Mouse (Mus musculus): ENCODE data around the gene Gm20604. TPM values are rescaled to one million over a fixed set of nuclear protein-coding genes. Genes with fewer than 3 reads are reported as not detected.

The Gm20604 gene
- total RNA-seq (2014; rRNA removed): 30.0 and 30.5 TPM in 2 replicates
- polyA plus RNA-seq (2015; fragmentation: Nextera tagmentation; extraction: Ambion mirVana): 42.5 and 46.3 TPM in 2 replicates

DNA sequence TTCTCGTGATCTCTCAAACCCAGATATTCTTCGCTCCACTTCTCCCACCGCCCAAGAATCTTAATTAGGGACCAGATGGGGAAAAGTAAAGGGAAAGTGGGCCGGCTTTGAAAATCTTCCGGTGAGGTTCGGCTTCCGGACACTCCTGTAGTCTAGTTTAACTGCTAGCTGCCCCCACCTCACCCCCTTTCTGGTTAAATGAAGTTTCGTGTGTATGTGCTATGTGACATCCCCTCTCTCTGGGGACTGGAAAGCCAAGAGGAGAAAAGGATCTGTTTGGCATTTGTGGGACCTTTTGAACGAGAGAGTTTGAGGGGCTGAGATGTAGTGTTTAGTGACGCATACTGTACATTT is at the start of gene Gm20604:
TSS of gene Gm20604 (minus strand) at position 270 of the 354 bp plus-strand sequence.
- peak within 1 kb of the TSS; percentile 90 for H3K27ac ChIP-seq (ENCODE audit: low read depth, low read length)
- WGBS: 1% methylated on average over 10 of the region's 10 CpGs
- H3K9me3 ChIP-seq (ENCODE audit: low read length): no peaks in the 10 kb centered on the region
- peak within 1 kb of the TSS; percentile 82 for H3K4me2 ChIP-seq (ENCODE audit: low read depth)
- H3K4me3 ChIP-seq (ENCODE audit: low read depth, low read length): peak within 1 kb of the TSS; percentile 71
- H3K4me1 ChIP-seq (ENCODE audit: insufficient read depth): peaks cover 20% of the 10 kb centered on the region
- ATAC-seq (no peak), DNase-seq (no peak)
- H3K36me3 ChIP-seq (ENCODE audit: insufficient read depth): 0 out of 2 replicates have a peak, but pooled peaks cover 7% of the 10 kb centered on the region
- no peak for TF ChIP-seq CTCF (IDR thresholded peaks at IDR 0.05; ENCODE audit: low read depth)
- peak within 1 kb of the TSS; percentile 75 for H3K9ac ChIP-seq
- H3K27me3 ChIP-seq (ENCODE audit: insufficient read depth, low read length): no peaks in the 10 kb centered on the region

DNA sequence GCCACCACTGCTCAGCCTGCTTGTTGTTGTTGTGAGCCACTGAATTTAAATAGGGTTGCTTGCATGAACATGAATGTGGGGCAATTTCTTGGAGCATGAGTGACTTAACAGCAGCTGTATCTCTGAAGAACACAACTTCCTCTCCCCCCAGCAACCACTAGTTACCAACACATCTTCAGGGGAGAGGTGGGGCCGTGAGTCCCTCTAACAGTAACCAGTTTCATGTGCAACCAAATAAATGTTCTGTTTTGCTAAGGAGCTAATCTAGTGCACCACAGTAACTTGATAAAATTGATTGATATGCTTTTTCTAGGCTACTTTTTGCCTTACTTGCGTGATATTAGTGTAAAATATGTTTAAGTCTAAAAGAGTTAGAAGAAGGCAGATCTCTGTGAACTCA is 41.1 kb upstream of the Gm20604 start:
- Histone ChIP-seq H3K4me2 (ENCODE audit: low read depth) (no peak overlapping the region), H3K4me3 (ENCODE audit: low read depth, low read length) (no peak overlapping the region), H3K27me3 (ENCODE audit: insufficient read depth, low read length) (no peaks in the 10 kb centered on the region), H3K27ac (ENCODE audit: low read depth, low read length) (no peak overlapping the region), H3K36me3 (ENCODE audit: insufficient read depth) (peaks cover 10% of the 10 kb centered on the region; the same call in 1 of the 2 replicates), H3K9ac (no peak overlapping the region), H3K9me3 (ENCODE audit: low read length) (no peaks in the 10 kb centered on the region), H3K4me1 (ENCODE audit: insufficient read depth) (no peaks in the 10 kb centered on the region)
- no peak for ATAC-seq
- no peak for DNase-seq
- 100% methylated on average over 2 of the region's 2 CpGs for WGBS
- TF ChIP-seq CTCF (IDR thresholded peaks at IDR 0.05; ENCODE audit: low read depth): no peak

- TF ChIP-seq CTCF (IDR thresholded peaks at IDR 0.05; ENCODE audit: low read depth): no peak
- no peak for ATAC-seq
- Histone ChIP-seq H3K36me3 (ENCODE audit: insufficient read depth) (peaks cover 63% of the 10 kb centered on the region), H3K4me2 (ENCODE audit: low read depth) (no peak overlapping the region), H3K9me3 (ENCODE audit: low read length) (no peaks in the 10 kb centered on the region), H3K4me3 (ENCODE audit: low read depth, low read length) (no peak overlapping the region), H3K9ac (no peak overlapping the region), H3K4me1 (ENCODE audit: insufficient read depth) (no peaks in the 10 kb centered on the region), H3K27ac (ENCODE audit: low read depth, low read length) (no peak overlapping the region), H3K27me3 (ENCODE audit: insufficient read depth, low read length) (no peaks in the 10 kb centered on the region)
- DNase-seq: no peak
- WGBS: 92% methylated on average over 7 of the region's 7 CpGs
These were observed 29.5 kb upstream of the Gm20604 start for GRCm38 (mm10) chr12:102787927-102788326.

- WGBS: 80% methylated on average over 5 of the region's 5 CpGs
- H3K27ac ChIP-seq (ENCODE audit: low read depth, low read length): no peak overlapping the region
- no peak overlapping the region for H3K9ac ChIP-seq
- no peak for DNase-seq
- peaks cover 45% of the 10 kb centered on the region for H3K36me3 ChIP-seq (ENCODE audit: insufficient read depth)
- no peaks in the 10 kb centered on the region for H3K4me1 ChIP-seq (ENCODE audit: insufficient read depth)
- no peak for TF ChIP-seq CTCF (IDR thresholded peaks at IDR 0.05; ENCODE audit: low read depth)
- no peaks in the 10 kb centered on the region for H3K27me3 ChIP-seq (ENCODE audit: insufficient read depth, low read length)
- no peak overlapping the region for H3K4me2 ChIP-seq (ENCODE audit: low read depth)
- H3K4me3 ChIP-seq (ENCODE audit: low read depth, low read length): no peak overlapping the region
- ATAC-seq: no peak
- H3K9me3 ChIP-seq (ENCODE audit: low read length): no peaks in the 10 kb centered on the region
These were observed 27.1 kb upstream of the Gm20604 start for GRCm38 (mm10) chr12:102785593-102785985.

DNA sequence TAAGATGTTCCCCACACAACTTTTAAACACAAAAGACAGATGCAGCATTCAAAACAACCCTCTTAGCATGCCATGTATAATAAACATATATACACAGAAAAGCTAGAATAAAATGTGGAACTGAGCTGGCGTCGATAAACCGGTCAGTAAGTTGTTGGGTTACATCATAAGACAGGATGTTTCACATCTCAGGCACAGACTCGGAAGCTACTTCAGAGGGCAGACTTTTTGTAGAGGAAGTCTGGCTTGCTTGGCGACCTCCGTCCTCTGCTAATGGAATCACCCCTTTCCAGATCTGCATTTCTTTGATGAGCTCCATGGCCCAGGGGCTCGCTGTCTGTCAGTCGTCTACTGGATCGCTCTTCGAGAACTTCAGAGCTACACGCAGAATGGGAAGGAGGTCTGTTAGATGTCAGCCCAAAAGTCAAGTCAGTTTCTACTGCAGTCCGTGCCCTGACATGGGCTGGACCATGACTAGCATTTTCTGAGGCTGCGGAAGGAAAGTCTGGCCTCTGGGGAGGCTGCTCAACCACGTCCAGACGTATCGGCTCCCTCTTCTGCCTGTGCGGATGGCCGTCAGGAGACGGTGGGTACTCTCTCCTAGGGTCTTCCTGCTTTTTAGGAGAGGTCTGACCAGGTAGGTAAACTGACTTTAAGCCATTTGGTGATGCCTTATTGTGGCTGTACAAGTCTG is 26.6 kb upstream of the Gm20604 start:
- H3K9ac ChIP-seq: no peak overlapping the region
- H3K9me3 ChIP-seq (ENCODE audit: low read length): no peaks in the 10 kb centered on the region
- WGBS: 91% methylated on average over 19 of the region's 19 CpGs
- H3K27me3 ChIP-seq (ENCODE audit: insufficient read depth, low read length): no peaks in the 10 kb centered on the region
- ATAC-seq (no peak), DNase-seq (no peak)
- no peak overlapping the region for H3K4me2 ChIP-seq (ENCODE audit: low read depth)
- TF ChIP-seq CTCF (IDR thresholded peaks at IDR 0.05; ENCODE audit: low read depth): no peak
- peaks cover 39% of the 10 kb centered on the region for H3K36me3 ChIP-seq (ENCODE audit: insufficient read depth)
- H3K4me3 ChIP-seq (ENCODE audit: low read depth, low read length): no peak overlapping the region
- no peaks in the 10 kb centered on the region for H3K4me1 ChIP-seq (ENCODE audit: insufficient read depth)
- H3K27ac ChIP-seq (ENCODE audit: low read depth, low read length): no peak overlapping the region

DNA sequence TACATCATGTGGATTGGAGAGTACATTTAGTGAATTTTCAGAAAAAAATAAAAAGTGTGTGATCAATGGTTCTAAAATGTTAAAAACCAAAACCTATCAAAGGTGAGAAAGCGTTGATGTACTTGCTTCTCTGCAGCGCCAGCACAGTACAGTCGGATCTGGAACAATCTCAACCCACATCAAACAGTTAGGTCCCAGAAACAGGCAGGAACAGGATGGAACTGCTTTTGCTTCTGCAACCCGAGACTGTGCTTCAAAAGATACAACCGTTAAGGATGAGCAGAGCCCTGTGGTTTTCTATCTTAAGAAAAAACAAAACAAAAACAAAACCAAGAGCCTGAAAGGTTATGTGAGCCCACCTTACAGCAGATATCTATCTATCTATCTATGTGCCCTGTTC is 24.4 kb upstream of the Gm20604 start:
- H3K4me1 ChIP-seq (ENCODE audit: insufficient read depth): no peaks in the 10 kb centered on the region
- WGBS: 95% methylated on average over 5 of the region's 5 CpGs
- H3K36me3 ChIP-seq (ENCODE audit: insufficient read depth): peaks cover 34% of the 10 kb centered on the region
- no peak for ATAC-seq
- no peaks in the 10 kb centered on the region for H3K9me3 ChIP-seq (ENCODE audit: low read length)
- H3K9ac ChIP-seq: no peak overlapping the region
- TF ChIP-seq CTCF (IDR thresholded peaks at IDR 0.05; ENCODE audit: low read depth): no peak
- no peak overlapping the region for H3K27ac ChIP-seq (ENCODE audit: low read depth, low read length)
- no peak overlapping the region for H3K4me2 ChIP-seq (ENCODE audit: low read depth)
- H3K4me3 ChIP-seq (ENCODE audit: low read depth, low read length): no peak overlapping the region
- DNase-seq: no peak
- no peaks in the 10 kb centered on the region for H3K27me3 ChIP-seq (ENCODE audit: insufficient read depth, low read length)

DNA sequence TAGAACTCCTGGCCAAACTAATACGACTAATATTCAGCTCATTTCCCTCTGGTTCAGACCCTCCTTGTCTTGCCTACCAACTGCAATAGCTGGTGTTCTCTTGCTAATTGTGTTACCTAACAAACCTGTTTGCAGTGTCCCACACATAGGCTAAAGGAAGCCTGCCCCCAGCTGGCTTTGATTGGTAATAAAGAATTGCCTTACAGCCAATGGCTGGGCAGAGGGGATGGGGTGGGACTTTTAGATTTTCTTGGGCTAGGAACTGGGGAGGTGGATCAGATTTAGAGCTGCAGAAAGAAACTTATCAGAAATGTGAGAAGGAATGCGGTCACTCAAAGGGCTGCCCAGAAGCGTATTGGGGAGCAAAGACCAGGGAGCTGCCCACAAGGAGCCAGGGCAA is 21.0 kb upstream of the Gm20604 start:
- H3K27me3 ChIP-seq (ENCODE audit: insufficient read depth, low read length): no peaks in the 10 kb centered on the region
- peak; percentile 30 for TF ChIP-seq CTCF (IDR thresholded peaks at IDR 0.05; ENCODE audit: low read depth)
- peaks cover 40% of the 10 kb centered on the region for H3K36me3 ChIP-seq (ENCODE audit: insufficient read depth)
- no peak for ATAC-seq
- DNase-seq: no peak
- H3K9ac ChIP-seq: no peak overlapping the region
- WGBS: 52% methylated on average over 3 of the region's 3 CpGs
- no peak overlapping the region for H3K4me3 ChIP-seq (ENCODE audit: low read depth, low read length)
- H3K4me2 ChIP-seq (ENCODE audit: low read depth): no peak overlapping the region
- no peaks in the 10 kb centered on the region for H3K4me1 ChIP-seq (ENCODE audit: insufficient read depth)
- no peaks in the 10 kb centered on the region for H3K9me3 ChIP-seq (ENCODE audit: low read length)
- H3K27ac ChIP-seq (ENCODE audit: low read depth, low read length): no peak overlapping the region
